Mouse (Mus musculus) liver, adult 2 months (tissue): ENCODE data around the gene Vmn1r34.

Experiments used
- CTCF ChIP-seq: fragments of 200-500 bp; IDR thresholded peaks from 2 replicates; pipeline ENCODE4 v1.5.1; 2011; ENCODE audit warnings: low read depth, low read length, control low read depth
- POLR2A ChIP-seq: fragments of 200-500 bp; IDR thresholded peaks from 2 replicates; pipeline ENCODE4 v1.6.1; 2011; ENCODE audit warnings: low read length, control low read depth; ENCODE audit not compliant: insufficient read depth; ENCODE audit errors: extremely low read depth

DNA sequence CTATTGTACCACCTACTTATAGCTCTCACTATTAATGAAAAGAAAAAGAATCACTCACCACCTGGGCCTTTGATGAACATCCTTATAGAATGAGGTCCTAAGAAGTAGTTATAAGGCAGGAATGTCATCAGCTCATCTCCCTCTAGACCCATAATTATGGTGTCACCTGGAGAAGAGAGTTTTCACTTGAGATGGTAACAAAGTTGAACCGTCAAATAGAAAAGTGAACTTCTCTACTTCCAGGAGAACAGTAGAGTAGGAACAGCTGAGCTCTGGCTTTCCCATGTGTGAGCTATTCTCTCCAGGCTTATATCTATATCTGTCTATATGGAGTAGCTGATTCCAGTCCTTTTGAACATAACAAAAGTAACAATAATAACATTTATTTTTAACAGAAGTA lies at the start of gene Vmn1r34:
- TF ChIP-seq POLR2A (no peak), CTCF (no peak)
